Mouse (Mus musculus): ENCODE results near the gene Cutc.

GRCm38 (mm10) chr19:43813315-43813714 is 60.5 kb downstream of the Cutc start:
- TF ChIP-seq POLR2AphosphoS2 (IDR thresholded peaks at IDR 0.05; ENCODE audit: low read depth, low read length) (no peak), POLR2A (IDR thresholded peaks at IDR 0.05; ENCODE audit: low read depth, low read length) (no peak), CTCF (conservative IDR thresholded peaks at IDR 0.05 in 1 of 2, IDR thresholded peaks at IDR 0.05 in 1 of 2; ENCODE audit: low read depth in 2 of 2, low read length in 2 of 2) (no peak), MAZ (IDR thresholded peaks at IDR 0.05; ENCODE audit: low read depth, low read length) (no peak), MXI1 (IDR thresholded peaks at IDR 0.05; ENCODE audit: low read depth, low read length) (no peak)

Measured in CH12.LX (cell line).